In the genomic region with DNA sequence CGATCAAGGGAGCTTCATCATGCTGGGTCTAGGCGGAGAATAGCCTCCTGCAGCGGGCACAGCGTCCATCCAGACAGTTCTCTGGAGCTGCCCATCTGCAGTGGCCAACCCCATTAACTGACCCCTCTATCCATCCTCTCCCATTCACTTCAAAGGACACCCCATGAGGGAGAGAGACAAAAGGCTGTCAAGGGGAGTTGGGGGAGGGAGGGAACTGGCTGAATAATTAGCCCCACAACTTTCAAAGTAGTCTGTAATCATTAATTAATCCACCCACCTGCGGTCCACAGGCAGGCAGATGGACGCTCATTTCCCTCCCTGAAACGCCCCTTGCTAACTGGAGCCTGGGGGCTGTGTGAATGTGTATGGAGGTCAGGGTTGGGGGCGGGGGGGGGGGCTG, we compare ENCODE assay signal across 16 mouse cellular contexts.
"Had no signal": no experiment of that assay in that cellular context is flagged by ENCODE, and none has a peak within 500 bp of the region (broad histone marks: within the 10 kb centered on the region; RNA-seq: fewer than 3 reads in every experiment).

No protein-coding gene starts in this region.

- H3K4me1 ChIP-seq: neural tube, embryonic 15.5 days; stomach, embryonic 15.5 days had no signal

- H3K9me3 ChIP-seq: limb, embryonic 15.5 days; liver, embryonic 12.5 days; neural tube, embryonic 15.5 days; stomach, embryonic 15.5 days had no signal

- H3K9ac ChIP-seq: limb, embryonic 15.5 days; liver, embryonic 12.5 days; lung, embryonic 14.5 days; neural tube, embryonic 15.5 days; stomach, embryonic 15.5 days had no signal

- DNase-seq: kidney, adult 8-10 months; kidney, postnatal 14 days; lung, embryonic 14.5 days; lung, postnatal 10 days; lung, postnatal 4 days; right cerebral cortex, postnatal 4 days; spleen, adult 18-20 months; thymus, adult 2 months; thymus, postnatal 25 days had no signal

- ATAC-seq: intestine, embryonic 16.5 days; liver, embryonic 12.5 days had no signal

- H3K27me3 ChIP-seq: neural tube, embryonic 15.5 days; stomach, embryonic 15.5 days had no signal

- H3K36me3 ChIP-seq: limb, embryonic 15.5 days; liver, embryonic 12.5 days; neural tube, embryonic 15.5 days; stomach, embryonic 15.5 days had no signal

- H3K4me2 ChIP-seq: limb, embryonic 15.5 days; liver, embryonic 12.5 days; lung, embryonic 14.5 days; neural tube, embryonic 15.5 days; stomach, embryonic 15.5 days had no signal

- H3K4me3 ChIP-seq: left cerebral cortex, adult 2 months; limb, embryonic 15.5 days; liver, embryonic 12.5 days; myocyte; neural tube, embryonic 15.5 days; stomach, embryonic 15.5 days had no signal

- H3K27ac ChIP-seq: left cerebral cortex, adult 2 months; limb, embryonic 15.5 days; liver, embryonic 12.5 days; neural tube, embryonic 15.5 days; stomach, embryonic 15.5 days had no signal
